Mouse (Mus musculus) limb, embryonic 15.5 days (tissue): Measurements from ENCODE around the gene Nr1h5. TPM values are rescaled to one million over a fixed set of nuclear protein-coding genes. Genes with fewer than 3 reads are reported as not detected.

ENCODE experiments used
- ATAC-seq: fragments of 200-750 bp; cut with Nextera tagmentation; 2 replicates; pipeline ENCODE4 v1.8.0; 2017; ENCODE audit warnings: low read depth, moderate TSS enrichment; ENCODE audit not compliant: insufficient number of reproducible peaks, low FRiP score, low TSS enrichment
- H3K27ac ChIP-seq: fragments of 300-500 bp; sonication (generic); 2 replicates; pipeline ENCODE4 v1.5.1; 2015; ENCODE audit warnings: moderate library complexity, mild to moderate bottlenecking, inconsistent platforms
- H3K27me3 ChIP-seq: fragments of 300-500 bp; sonication (generic); 2 replicates; pipeline ENCODE4 v1.6.1; 2015; ENCODE audit warnings: inconsistent platforms
- H3K36me3 ChIP-seq: fragments of 300-500 bp; sonication (generic); 2 replicates; pipeline ENCODE4 v1.6.1; 2015; ENCODE audit warnings: inconsistent platforms
- H3K4me1 ChIP-seq: fragments of 300-500 bp; sonication (generic); 2 replicates; pipeline ENCODE4 v1.6.1; 2015; ENCODE audit warnings: inconsistent platforms
- H3K4me2 ChIP-seq: fragments of 300-500 bp; sonication (generic); 2 replicates; pipeline ENCODE4 v1.6.1; 2015; ENCODE audit warnings: mild to moderate bottlenecking, inconsistent platforms
- H3K4me3 ChIP-seq: fragments of 300-500 bp; sonication (generic); 2 replicates; pipeline ENCODE4 v1.5.1; 2015; ENCODE audit warnings: mild to moderate bottlenecking, inconsistent platforms
- H3K9ac ChIP-seq: fragments of 300-500 bp; sonication (generic); 2 replicates; pipeline ENCODE4 v1.6.1; 2015; ENCODE audit warnings: inconsistent platforms
- H3K9me3 ChIP-seq: fragments of 300-500 bp; sonication (generic); 2 replicates; pipeline ENCODE4 v1.6.1; 2016; ENCODE audit warnings: inconsistent platforms
- WGBS: fragments of 180-500 bp; shearing (Covaris S2); methylation state at CpG from one replicate; pipeline ENCODE4 v1.1.7; 2015; 5-methylcytosine and 5-hydroxymethylcytosine counted together
- polyA plus RNA-seq: library from polyadenylated mRNA; unstranded; fragments of >200 nt; fragmentation: Nextera tagmentation; extraction: Ambion mirVana; gene quantifications from 2 replicates; pipeline ENCODE4 v1.2.1, GENCODE M21; 2015

Gene Nr1h5
- polyA plus RNA-seq = not detected in 2 replicates

DNA sequence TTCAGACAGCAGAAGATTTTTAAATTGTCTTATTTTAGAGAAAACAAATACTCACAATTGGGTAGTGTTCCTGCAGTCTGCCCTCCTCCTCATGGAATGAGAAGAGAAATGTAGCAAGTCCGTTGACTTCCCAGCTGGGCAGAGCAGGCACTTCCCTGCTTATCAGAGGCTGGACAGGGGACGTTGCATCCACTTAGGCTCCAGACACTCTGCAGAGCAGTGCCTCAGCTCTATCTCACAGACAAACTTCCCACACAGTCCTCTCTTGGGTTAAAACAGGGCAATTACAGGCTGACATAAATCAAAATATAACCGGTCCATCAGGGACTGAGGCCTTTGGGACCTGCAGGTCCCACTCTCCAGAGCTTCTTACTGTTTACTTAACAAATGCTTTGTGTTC, at the start of gene Nr1h5:
Nr1h5 (minus strand) TSS at position 101 of the 400 bp plus-strand sequence.
- 19% methylated on average over 3 of the region's 3 CpGs for WGBS
- Histone ChIP-seq H3K36me3 (no peaks in the 10 kb centered on the region), H3K9me3 (no peaks in the 10 kb centered on the region), H3K27me3 (no peaks in the 10 kb centered on the region), H3K9ac (no peak within 1 kb of the TSS), H3K4me3 (no peak within 1 kb of the TSS), H3K27ac (no peak within 1 kb of the TSS), H3K4me1 (no peaks in the 10 kb centered on the region), H3K4me2 (no peak within 1 kb of the TSS)
- ATAC-seq = no peak

DNA sequence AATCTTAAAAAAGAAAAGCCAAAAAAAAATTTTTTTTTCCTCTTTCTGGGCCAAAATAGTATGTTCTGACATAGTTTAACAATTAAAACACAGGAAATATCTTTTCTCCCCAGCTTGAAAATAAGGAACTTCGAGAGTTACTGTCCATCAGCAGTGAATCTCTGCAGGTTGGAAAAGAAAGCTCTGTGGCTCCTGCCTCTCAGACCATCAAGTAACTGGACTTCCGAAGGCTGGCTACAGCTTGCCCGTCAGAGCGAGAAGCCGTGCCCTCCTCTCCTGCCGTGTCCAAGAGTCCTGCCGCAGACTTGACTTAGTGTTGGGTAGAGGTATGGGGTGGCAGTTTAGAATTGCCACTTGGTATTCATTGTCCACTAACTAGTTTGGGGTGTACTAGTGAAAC, 37.7 kb upstream of the Nr1h5 start:
- Histone ChIP-seq H3K36me3 (peaks cover 70% of the 10 kb centered on the region), H3K4me3 (no peak overlapping the region), H3K27me3 (no peaks in the 10 kb centered on the region), H3K4me1 (peaks cover 1% of the 10 kb centered on the region), H3K27ac (no peak overlapping the region), H3K4me2 (no peak overlapping the region), H3K9ac (no peak overlapping the region), H3K9me3 (no peaks in the 10 kb centered on the region)
- 94% methylated on average over 7 of the region's 7 CpGs for WGBS
- no peak for ATAC-seq

DNA sequence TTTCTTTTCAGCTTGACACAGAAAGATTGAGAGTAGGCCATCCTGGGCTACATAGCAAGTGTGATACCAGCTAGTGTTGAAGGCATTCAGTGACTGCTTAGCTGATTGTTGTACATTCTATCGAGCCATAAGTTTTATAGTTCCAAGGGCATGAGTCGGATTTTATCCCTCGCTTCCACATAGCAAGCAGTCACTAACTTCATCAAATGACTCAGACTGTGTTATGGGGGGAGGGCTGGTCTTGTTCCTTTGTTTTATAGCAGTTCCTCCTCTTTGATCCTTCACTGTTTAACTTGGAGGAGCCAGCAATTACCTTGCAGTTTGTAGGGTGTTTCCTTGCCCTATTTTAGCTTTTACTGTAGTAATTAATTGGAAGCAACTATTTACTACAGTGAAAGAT, 33.7 kb upstream of the Nr1h5 start:
- H3K4me3 ChIP-seq = no peak overlapping the region
- H3K27me3 ChIP-seq = no peaks in the 10 kb centered on the region
- no peak overlapping the region for H3K4me2 ChIP-seq
- 40% methylated on average over 3 of the region's 3 CpGs for WGBS
- H3K9me3 ChIP-seq = no peaks in the 10 kb centered on the region
- H3K36me3 ChIP-seq = peaks cover 43% of the 10 kb centered on the region
- H3K27ac ChIP-seq = no peak overlapping the region
- no peak overlapping the region for H3K9ac ChIP-seq
- no peak for ATAC-seq
- H3K4me1 ChIP-seq = peaks cover 9% of the 10 kb centered on the region

DNA sequence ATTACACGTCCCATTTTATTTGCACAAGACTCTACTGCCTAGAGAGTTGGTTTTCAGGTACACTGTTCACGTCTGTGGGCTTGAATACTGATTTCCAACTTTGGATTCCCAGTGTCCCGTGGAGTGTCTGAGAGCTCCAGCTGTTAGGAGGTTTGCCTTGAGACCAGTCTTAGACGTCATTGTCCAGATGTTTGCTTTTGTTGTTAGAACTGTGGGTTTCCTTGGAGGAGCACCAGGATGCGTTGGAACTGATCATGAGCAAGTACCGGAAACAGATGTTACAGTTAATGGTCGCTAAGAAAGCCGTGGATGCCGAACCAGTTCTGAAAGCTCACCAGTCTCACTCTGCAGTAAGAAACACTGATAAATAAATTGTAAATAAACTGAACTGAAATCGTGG, 33.1 kb upstream of the Nr1h5 start:
- Histone ChIP-seq H3K27ac (no peak overlapping the region), H3K9ac (no peak overlapping the region), H3K36me3 (peaks cover 38% of the 10 kb centered on the region), H3K4me1 (peaks cover 9% of the 10 kb centered on the region), H3K4me3 (no peak overlapping the region), H3K4me2 (peak overlapping the region; percentile 51; the same call in 1 of the 2 replicates), H3K9me3 (no peaks in the 10 kb centered on the region), H3K27me3 (no peaks in the 10 kb centered on the region)
- no peak for ATAC-seq
- 49% methylated on average over 10 of the region's 10 CpGs for WGBS

DNA sequence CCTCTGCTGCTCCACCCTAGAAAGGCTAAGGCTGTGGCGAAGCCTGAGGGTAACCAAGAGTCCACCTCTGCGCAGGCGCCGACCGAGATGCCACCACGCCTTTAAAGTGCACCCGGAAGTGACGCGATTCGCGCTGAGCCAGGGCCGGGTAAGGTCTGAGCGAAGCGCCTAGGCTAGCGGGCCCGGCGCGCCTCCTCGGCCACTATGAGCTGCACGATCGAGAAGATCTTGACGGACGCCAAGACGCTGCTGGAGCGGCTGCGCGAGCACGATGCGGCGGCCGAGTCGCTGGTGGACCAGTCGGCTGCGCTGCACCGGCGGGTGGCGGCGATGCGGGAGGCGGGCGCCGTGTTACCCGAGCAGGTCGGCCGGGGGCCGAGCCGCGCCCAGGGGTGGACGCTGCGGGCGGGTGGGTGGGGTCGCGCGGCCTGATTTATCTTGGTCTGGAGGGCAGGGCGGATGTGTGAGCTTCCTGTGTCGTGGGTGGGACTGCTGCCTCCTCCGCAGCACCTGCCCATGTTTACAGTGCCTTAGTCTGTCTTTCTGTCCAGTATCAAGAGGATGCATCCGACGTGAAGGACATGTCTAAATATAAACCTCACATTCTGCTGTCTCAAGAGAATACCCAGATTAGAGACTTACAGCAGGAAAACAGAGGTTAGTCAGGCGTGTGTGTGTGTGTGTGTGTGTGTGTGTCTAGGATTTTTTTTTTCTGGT, 31.8 kb upstream of the Nr1h5 start, which contains the start of gene Sike1:
Sike1 (plus strand) TSS at position 104 of the 717 bp plus-strand sequence.
- WGBS = under 1% methylated on average over 47 of the region's 60 CpGs
- no peaks in the 10 kb centered on the region for H3K9me3 ChIP-seq
- peak; percentile 95 for ATAC-seq

GRCm38 (mm10) chr3:102995233-102995604, 31.3 kb upstream of the Nr1h5 start:
- WGBS = 49% methylated on average over 7 of the region's 7 CpGs
- no peak for ATAC-seq

More for the DNA sequence above, 31.8 kb upstream of the Nr1h5 start, which contains the start of gene Sike1:
- no peaks in the 10 kb centered on the region for H3K27me3 ChIP-seq
- H3K27ac ChIP-seq = peak within 1 kb of the TSS; percentile 94
- peak within 1 kb of the TSS; percentile 88 for H3K9ac ChIP-seq
- H3K4me3 ChIP-seq = peak within 1 kb of the TSS; percentile 79
- H3K4me2 ChIP-seq = peak within 1 kb of the TSS; percentile 51
- H3K4me1 ChIP-seq = peaks cover 9% of the 10 kb centered on the region
- peaks cover 28% of the 10 kb centered on the region for H3K36me3 ChIP-seq

GRCm38 (mm10) chr3:102992936-102993335, 29.0 kb upstream of the Nr1h5 start:
- Histone ChIP-seq H3K9me3 (no peaks in the 10 kb centered on the region), H3K4me3 (no peak overlapping the region), H3K4me2 (no peak overlapping the region), H3K27ac (no peak overlapping the region), H3K4me1 (peaks cover 9% of the 10 kb centered on the region), H3K36me3 (0 out of 2 replicates have a peak, but pooled peaks cover under 1% of the 10 kb centered on the region), H3K9ac (no peak overlapping the region), H3K27me3 (no peaks in the 10 kb centered on the region)
- no peak for ATAC-seq
- 36% methylated on average over 3 of the region's 3 CpGs for WGBS

More at GRCm38 (mm10) chr3:102995233-102995604, 31.3 kb upstream of the Nr1h5 start:
- Histone ChIP-seq H3K36me3 (peaks cover 23% of the 10 kb centered on the region), H3K4me1 (peaks cover 9% of the 10 kb centered on the region), H3K4me2 (peak overlapping the region; percentile 51), H3K4me3 (peak overlapping the region; percentile 79), H3K9me3 (no peaks in the 10 kb centered on the region), H3K27ac (peak overlapping the region; percentile 94), H3K9ac (no peak overlapping the region), H3K27me3 (no peaks in the 10 kb centered on the region)

GRCm38 (mm10) chr3:102991041-102991440, 27.1 kb upstream of the Nr1h5 start:
- ATAC-seq = no peak
- Histone ChIP-seq H3K9me3 (no peaks in the 10 kb centered on the region), H3K27ac (no peak overlapping the region), H3K27me3 (no peaks in the 10 kb centered on the region), H3K9ac (no peak overlapping the region), H3K4me3 (no peak overlapping the region), H3K4me1 (peaks cover 4% of the 10 kb centered on the region; the same call in 1 of the 2 replicates), H3K4me2 (no peak overlapping the region), H3K36me3 (no peaks in the 10 kb centered on the region)
- 68% methylated on average over 8 of the region's 8 CpGs for WGBS

DNA sequence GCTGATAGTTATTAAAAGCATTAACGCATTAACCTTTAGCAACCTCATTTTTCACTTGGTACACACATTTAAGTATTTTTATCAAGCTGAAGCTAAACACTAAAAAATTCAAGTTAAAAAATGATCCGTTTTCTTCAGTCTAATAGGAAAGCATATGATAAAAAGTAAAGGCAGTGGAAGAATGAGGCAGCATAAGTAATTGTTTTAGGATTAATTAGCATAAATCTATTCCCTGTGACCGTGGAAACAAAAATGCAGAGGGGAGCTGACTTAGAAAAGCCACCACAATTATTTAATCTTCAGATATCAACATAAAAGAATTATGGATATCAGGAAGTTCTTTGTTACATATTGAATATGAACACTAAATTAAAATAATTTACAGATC, 16.4 kb upstream of the Nr1h5 start:
- H3K27me3 ChIP-seq = no peaks in the 10 kb centered on the region
- H3K9ac ChIP-seq = no peak overlapping the region
- H3K9me3 ChIP-seq = no peaks in the 10 kb centered on the region
- H3K36me3 ChIP-seq = no peaks in the 10 kb centered on the region
- H3K27ac ChIP-seq = no peak overlapping the region
- ATAC-seq = no peak
- H3K4me1 ChIP-seq = no peaks in the 10 kb centered on the region
- no peak overlapping the region for H3K4me2 ChIP-seq
- no peak overlapping the region for H3K4me3 ChIP-seq
- 69% methylated on average over 3 of the region's 3 CpGs for WGBS

- Histone ChIP-seq H3K27me3 (no peaks in the 10 kb centered on the region), H3K9ac (no peak overlapping the region), H3K27ac (no peak overlapping the region), H3K4me3 (no peak overlapping the region), H3K4me2 (no peak overlapping the region), H3K36me3 (no peaks in the 10 kb centered on the region), H3K9me3 (no peaks in the 10 kb centered on the region), H3K4me1 (no peaks in the 10 kb centered on the region)
- ATAC-seq = no peak
- WGBS = 49% methylated on average over 10 of the region's 10 CpGs
Measured at GRCm38 (mm10) chr3:102979550-102980348, 15.8 kb upstream of the Nr1h5 start.

DNA sequence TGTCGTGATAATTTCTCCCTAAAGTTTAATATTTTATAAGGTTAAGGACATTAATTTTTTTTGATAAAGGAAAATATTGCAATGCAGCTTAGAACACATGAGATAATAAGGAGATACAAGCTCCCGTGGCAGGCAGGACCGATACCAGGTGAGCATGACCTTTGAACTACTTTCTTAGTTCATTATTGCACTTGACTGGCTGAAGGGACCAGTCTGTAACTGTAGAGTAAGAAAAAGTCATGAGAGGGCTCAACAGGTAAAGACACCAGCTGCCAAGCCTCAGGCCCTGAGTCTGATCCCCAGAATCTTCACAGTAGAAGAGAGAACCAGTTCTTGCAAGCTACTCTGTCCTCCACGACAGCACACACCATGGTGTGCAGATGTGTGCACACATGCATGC, 13.0 kb upstream of the Nr1h5 start:
- Histone ChIP-seq H3K9ac (no peak overlapping the region), H3K27ac (no peak overlapping the region), H3K4me1 (no peaks in the 10 kb centered on the region), H3K4me2 (no peak overlapping the region), H3K27me3 (no peaks in the 10 kb centered on the region), H3K4me3 (no peak overlapping the region), H3K36me3 (no peaks in the 10 kb centered on the region), H3K9me3 (no peaks in the 10 kb centered on the region)
- WGBS = 72% methylated on average over 4 of the region's 4 CpGs
- no peak for ATAC-seq

- H3K27me3 ChIP-seq = no peaks in the 10 kb centered on the region
- H3K4me1 ChIP-seq = no peaks in the 10 kb centered on the region
- H3K27ac ChIP-seq = no peak overlapping the region
- no peak overlapping the region for H3K9ac ChIP-seq
- 77% methylated on average over 3 of the region's 3 CpGs for WGBS
- no peaks in the 10 kb centered on the region for H3K9me3 ChIP-seq
- no peak overlapping the region for H3K4me3 ChIP-seq
- no peak overlapping the region for H3K4me2 ChIP-seq
- H3K36me3 ChIP-seq = no peaks in the 10 kb centered on the region
- no peak for ATAC-seq
Measured at GRCm38 (mm10) chr3:102970508-102970907, 6.6 kb upstream of the Nr1h5 start.
